Mouse (Mus musculus): ENCODE measurements around the gene Gar1. TPM values are rescaled to one million over a fixed set of nuclear protein-coding genes. Genes with fewer than 3 reads are reported as not detected.

Gene Gar1
- polyA plus RNA-seq, 1 experiment from 2014 or later: 102 TPM

DNA sequence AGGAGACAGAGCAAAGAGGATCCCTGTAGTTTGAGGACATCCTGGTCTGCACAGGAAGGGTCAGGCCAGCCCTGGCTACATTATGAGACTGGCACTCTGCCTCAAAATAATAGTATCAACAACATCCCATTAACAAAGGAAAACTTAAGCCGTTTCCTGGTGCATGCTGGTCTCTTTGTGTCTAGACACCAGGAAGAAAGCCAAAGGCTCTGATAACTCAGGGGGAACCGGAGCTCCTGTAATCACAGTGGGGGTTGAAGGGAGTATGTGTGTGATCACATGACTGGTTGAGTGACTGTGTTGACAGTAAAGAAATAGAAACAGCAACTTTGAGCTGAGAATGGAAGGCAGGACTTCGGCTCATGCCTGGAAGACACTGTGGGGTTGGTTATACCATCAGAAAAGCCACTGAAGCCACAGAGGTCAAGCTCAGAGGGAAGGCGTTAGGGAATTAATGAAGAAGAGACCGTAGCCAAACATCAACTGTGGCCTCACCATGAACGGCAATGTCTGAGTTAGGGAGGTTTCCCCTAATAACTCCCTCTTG, 4.3 kb upstream of the Gar1 start, which contains the start of gene Cfi:
Gene Cfi (plus strand): TSS at position 497 of the 547 bp plus-strand sequence.
- Histone ChIP-seq H3K27me3 (0 out of 2 replicates have a peak, but pooled peaks cover 2% of the 10 kb centered on the region), H3K4me3 (replicated peaks) (no peak within 1 kb of the TSS), H3K9me3 (no peaks in the 10 kb centered on the region), H3K4me2 (no peak within 1 kb of the TSS), H3K9ac (no peak within 1 kb of the TSS), H3K27ac (no peak within 1 kb of the TSS), H3K36me3 (replicated peaks) (no peaks in the 10 kb centered on the region), H3K4me1 (0 out of 2 replicates have a peak, but pooled peaks cover 3% of the 10 kb centered on the region)
- no peak for ATAC-seq (ENCODE audit: low FRiP score)
- WGBS: 75% methylated on average over 6 of the region's 6 CpGs

DNA sequence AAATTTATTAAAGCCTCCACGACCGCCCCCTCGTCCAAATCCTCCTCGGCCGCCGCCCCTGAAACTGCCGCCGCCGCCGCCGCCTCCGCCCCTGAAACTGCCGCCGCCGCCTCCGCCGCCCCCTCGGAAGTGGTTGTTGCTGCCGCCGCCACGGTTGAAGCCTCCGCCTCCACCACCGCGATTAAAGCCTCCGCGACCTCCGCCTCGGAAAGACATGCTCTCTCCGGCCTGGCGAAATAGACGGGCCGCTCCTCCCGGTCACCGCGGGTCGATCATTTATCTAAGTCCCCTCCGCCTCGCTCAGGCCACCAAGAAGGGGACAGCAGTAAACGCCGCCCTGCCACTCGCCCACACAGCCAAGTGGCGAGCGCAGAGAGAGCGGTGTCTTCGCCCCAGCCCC, 570 bp downstream of the Gar1 start:
- 0 out of 2 replicates have a peak, but pooled peaks cover 2% of the 10 kb centered on the region for H3K27me3 ChIP-seq
- H3K36me3 ChIP-seq (replicated peaks): peaks cover 20% of the 10 kb centered on the region
- H3K4me3 ChIP-seq (replicated peaks): peak overlapping the region; percentile 80
- H3K9ac ChIP-seq: peak overlapping the region; percentile 72
- H3K27ac ChIP-seq: peak overlapping the region; percentile 89
- ATAC-seq (ENCODE audit: low FRiP score): no peak
- H3K4me2 ChIP-seq: peak overlapping the region; percentile 80
- H3K4me1 ChIP-seq: peaks cover 17% of the 10 kb centered on the region
- no peaks in the 10 kb centered on the region for H3K9me3 ChIP-seq
- under 1% methylated on average over 43 of the region's 45 CpGs for WGBS

DNA sequence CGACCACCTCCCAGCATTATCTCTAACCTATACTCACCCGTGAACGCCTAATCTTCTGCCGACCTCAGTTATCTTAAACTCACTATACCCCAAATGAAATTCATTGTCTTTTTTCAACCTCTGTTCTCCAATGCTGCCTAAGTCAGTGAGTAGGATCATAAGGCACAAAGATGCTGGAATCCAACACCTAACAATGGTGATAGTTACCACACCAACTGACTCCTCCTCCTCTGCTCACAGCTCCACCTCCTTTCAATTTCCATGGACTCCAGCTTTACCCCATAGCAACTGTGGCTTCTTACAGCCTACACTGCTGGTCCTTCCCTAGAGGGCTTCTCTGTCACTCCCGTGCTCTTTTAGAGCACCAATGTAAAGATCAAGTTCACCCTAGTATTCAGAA, 3.5 kb downstream of the Gar1 start:
- Histone ChIP-seq H3K36me3 (replicated peaks) (peaks cover 47% of the 10 kb centered on the region), H3K27me3 (no peaks in the 10 kb centered on the region)

DNA sequence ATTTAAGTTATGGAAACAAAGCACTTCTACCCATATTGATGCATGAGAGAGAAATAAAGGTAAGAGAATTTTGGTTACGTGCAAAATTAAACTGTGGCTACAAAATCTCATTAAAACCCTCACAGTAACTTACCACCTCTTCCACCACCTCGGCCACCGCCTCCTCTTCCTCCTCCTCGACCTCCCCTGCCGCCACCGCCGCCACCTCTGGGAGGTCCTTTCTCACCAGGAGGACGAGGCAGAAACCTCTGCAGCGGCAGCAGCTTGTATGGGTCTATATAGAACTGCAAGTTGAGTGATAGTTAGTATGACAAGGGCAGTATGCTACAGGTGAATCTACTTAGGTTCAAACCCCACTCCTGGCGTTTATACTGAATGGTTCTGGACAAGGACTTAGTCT, 4.5 kb downstream of the Gar1 start:
- no peak overlapping the region for H3K4me3 ChIP-seq (replicated peaks)
- no peak overlapping the region for H3K9ac ChIP-seq
- no peaks in the 10 kb centered on the region for H3K9me3 ChIP-seq
- no peak overlapping the region for H3K27ac ChIP-seq
- peaks cover 48% of the 10 kb centered on the region for H3K36me3 ChIP-seq (replicated peaks)
- no peaks in the 10 kb centered on the region for H3K27me3 ChIP-seq
- H3K4me1 ChIP-seq: peaks cover 20% of the 10 kb centered on the region
- ATAC-seq (ENCODE audit: low FRiP score): no peak
- no peak overlapping the region for H3K4me2 ChIP-seq
- WGBS: 94% methylated on average over 10 of the region's 10 CpGs

More for the DNA sequence above, 3.5 kb downstream of the Gar1 start:
- no peak overlapping the region for H3K9ac ChIP-seq
- H3K4me2 ChIP-seq: no peak overlapping the region
- H3K9me3 ChIP-seq: no peaks in the 10 kb centered on the region
- ATAC-seq (ENCODE audit: low FRiP score): no peak
- 95% methylated on average over 5 of the region's 5 CpGs for WGBS
- H3K4me3 ChIP-seq (replicated peaks): no peak overlapping the region
- H3K27ac ChIP-seq: no peak overlapping the region
- peaks cover 17% of the 10 kb centered on the region for H3K4me1 ChIP-seq

DNA sequence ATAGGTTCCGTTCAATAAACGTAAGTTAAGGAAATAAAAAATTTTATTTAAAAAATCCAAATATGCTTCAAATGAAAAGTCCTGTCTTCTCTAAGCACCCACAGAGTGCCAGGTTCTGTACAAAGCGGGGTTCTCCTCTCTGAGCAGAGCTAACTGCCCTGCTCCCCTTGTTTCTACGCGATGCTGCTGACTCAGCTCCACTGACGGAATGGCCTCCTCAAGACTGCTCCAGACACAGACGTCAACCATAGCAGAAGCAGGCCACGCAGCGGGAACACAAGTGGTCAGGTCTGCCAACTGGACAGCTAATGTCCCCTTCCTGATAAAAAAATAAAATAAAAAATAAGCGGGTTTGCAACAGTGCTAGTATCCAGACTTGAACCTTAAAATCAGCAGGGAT, 6.3 kb downstream of the Gar1 start:
- Histone ChIP-seq H3K9me3 (no peaks in the 10 kb centered on the region), H3K4me3 (replicated peaks) (no peak overlapping the region), H3K4me2 (no peak overlapping the region), H3K27me3 (no peaks in the 10 kb centered on the region), H3K4me1 (peaks cover 14% of the 10 kb centered on the region), H3K27ac (no peak overlapping the region), H3K9ac (no peak overlapping the region), H3K36me3 (replicated peaks) (peaks cover 48% of the 10 kb centered on the region)
- ATAC-seq (ENCODE audit: low FRiP score): no peak
- 90% methylated on average over 10 of the region's 10 CpGs for WGBS

DNA sequence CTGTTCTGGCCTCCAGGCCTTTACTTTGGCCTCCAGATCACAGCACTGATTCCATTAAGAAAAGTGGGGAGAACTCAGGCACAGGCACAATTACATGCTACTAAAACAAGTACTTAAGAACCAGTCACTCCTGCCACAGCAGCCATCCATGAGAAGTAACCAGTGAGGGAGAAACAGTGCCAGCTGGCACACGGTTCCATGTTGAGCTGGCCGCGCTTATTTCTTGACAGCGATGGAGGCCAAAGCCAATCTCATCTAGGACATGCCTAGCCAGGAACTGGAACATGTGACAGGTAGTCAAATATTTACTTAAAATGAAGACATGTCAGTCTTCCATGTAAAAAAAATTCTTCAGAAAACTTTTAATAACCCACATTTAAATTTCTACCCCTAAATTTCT, 7.0 kb downstream of the Gar1 start:
- H3K27ac ChIP-seq: no peak overlapping the region
- WGBS: 93% methylated on average over 4 of the region's 4 CpGs

DNA sequence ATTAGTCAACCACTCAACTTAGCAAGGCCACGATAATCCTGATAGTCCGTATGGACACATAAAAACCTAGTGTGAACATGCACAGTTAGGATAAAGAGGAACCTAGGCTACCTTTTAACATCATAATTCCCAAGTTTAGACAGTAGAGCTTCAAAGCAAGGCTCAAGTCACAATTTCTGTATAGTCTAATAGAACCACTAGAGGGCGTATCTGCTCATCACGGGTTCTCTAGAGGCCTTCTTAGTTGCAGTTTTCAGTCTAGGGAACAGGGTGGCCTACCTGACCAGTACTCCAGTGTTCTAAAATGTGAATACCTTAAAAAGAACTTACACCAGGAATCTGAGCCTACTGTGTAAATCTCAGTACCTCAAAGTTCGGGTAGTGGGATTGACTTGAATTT, 7.9 kb downstream of the Gar1 start:
- Histone ChIP-seq H3K4me2 (no peak overlapping the region), H3K27me3 (no peaks in the 10 kb centered on the region), H3K9ac (no peak overlapping the region), H3K4me3 (replicated peaks) (no peak overlapping the region), H3K36me3 (replicated peaks) (peaks cover 45% of the 10 kb centered on the region), H3K27ac (no peak overlapping the region), H3K4me1 (peaks cover 4% of the 10 kb centered on the region; the same call in 1 of the 2 replicates), H3K9me3 (no peaks in the 10 kb centered on the region)
- WGBS: 56% methylated on average over 5 of the region's 5 CpGs
- no peak; the same call in 1 of the 2 replicates for ATAC-seq (ENCODE audit: low FRiP score)

More for the DNA sequence above, 7.0 kb downstream of the Gar1 start:
- Histone ChIP-seq H3K4me3 (replicated peaks) (no peak overlapping the region), H3K36me3 (replicated peaks) (peaks cover 48% of the 10 kb centered on the region), H3K4me2 (no peak overlapping the region), H3K4me1 (peaks cover 7% of the 10 kb centered on the region), H3K9me3 (no peaks in the 10 kb centered on the region), H3K9ac (no peak overlapping the region), H3K27me3 (no peaks in the 10 kb centered on the region)
- ATAC-seq (ENCODE audit: low FRiP score): no peak

DNA sequence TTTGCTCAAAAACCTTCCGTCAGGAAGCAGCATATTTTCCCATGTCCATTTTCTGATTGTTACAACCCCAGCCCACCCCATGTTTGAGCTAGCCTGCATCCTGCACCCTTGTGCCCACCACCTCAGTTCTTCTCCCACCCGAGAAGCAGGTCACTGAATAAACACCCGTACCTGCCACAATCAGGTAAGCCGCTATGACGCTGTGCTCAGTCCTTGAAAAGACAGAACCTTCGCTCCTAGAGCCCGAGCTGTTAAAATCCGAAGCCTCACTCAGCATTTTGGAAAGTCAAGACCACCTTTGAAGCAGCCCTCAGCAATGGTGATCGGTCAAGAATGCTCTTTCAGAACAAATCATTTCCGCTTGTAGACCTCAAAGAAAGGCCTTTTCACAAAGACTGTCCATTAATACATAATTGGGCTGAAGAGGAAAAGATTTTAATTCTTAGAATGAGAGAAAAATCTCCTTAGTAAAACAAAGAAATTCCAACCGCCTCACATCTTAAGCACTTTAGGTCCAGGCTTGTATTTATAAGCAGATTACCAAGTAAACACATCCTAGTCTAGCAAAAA, 8.9 kb downstream of the Gar1 start, which contains the start of gene Rrh:
Gene Rrh (minus strand): TSS at position 382 of the 570 bp plus-strand sequence.
- no peak within 1 kb of the TSS for H3K9ac ChIP-seq
- H3K4me3 ChIP-seq (replicated peaks): no peak within 1 kb of the TSS
- peaks cover 4% of the 10 kb centered on the region; the same call in 1 of the 2 replicates for H3K4me1 ChIP-seq
- no peak within 1 kb of the TSS for H3K4me2 ChIP-seq
- H3K36me3 ChIP-seq (replicated peaks): peaks cover 37% of the 10 kb centered on the region
- ATAC-seq (ENCODE audit: low FRiP score): no peak
- WGBS: 34% methylated on average over 11 of the region's 11 CpGs
- H3K9me3 ChIP-seq: no peaks in the 10 kb centered on the region
- H3K27me3 ChIP-seq: no peaks in the 10 kb centered on the region
- no peak within 1 kb of the TSS for H3K27ac ChIP-seq

DNA sequence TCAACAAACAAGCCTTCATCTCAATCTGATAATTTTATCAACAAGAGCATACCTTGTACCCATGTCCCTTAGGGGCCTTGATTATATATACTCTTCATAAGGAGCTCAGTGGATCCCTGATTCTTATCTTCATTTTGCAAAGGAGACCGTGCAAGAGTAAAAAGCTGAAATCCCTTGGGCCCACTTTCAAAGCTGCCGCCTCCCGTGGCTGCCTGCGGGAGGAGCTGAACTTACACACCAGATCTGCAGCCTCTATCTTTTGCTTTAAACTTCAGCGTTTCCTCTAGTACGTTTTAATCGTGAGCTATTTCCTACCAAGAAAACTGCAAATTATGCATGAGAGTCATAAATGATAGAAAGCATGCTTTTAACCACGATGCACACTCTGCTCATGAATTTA, 9.5 kb downstream of the Gar1 start:
- 81% methylated on average over 8 of the region's 8 CpGs for WGBS

DNA sequence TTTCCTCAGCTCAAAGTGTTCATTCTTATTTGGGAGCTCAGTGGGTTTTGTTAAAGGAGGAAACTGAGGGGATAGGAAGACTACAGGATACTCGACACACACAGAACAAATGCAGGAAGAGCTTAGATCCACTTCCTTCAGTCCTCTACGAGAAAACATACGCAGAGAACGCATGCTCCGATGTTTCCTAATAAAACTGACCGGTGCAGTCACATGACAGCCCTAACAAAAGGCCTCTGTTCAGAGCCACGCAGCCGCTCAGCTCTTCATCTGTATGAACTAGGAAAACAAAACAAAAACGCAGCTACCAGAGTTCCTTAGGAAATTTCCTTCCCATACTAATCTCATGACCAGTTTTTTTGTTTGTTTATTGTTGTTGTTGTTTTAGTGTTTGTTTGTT, 10.3 kb downstream of the Gar1 start:
- whole genome bisulfite sequencing: 58% methylated on average over 9 of the region's 9 CpGs
- Histone ChIP-seq H3K4me3 (replicated peaks) (no peak overlapping the region), H3K9me3 (no peaks in the 10 kb centered on the region), H3K4me2 (no peak overlapping the region), H3K9ac (no peak overlapping the region), H3K36me3 (replicated peaks) (peaks cover 30% of the 10 kb centered on the region), H3K27me3 (no peaks in the 10 kb centered on the region), H3K27ac (no peak overlapping the region), H3K4me1 (peaks cover 4% of the 10 kb centered on the region; the same call in 1 of the 2 replicates)
- peak; percentile 57; the same call in 1 of the 2 replicates for ATAC-seq (ENCODE audit: low FRiP score)

More for the DNA sequence above, 9.5 kb downstream of the Gar1 start:
- H3K4me3 ChIP-seq (replicated peaks): no peak overlapping the region
- no peaks in the 10 kb centered on the region for H3K9me3 ChIP-seq
- peaks cover 4% of the 10 kb centered on the region; the same call in 1 of the 2 replicates for H3K4me1 ChIP-seq
- H3K4me2 ChIP-seq: no peak overlapping the region
- no peak for ATAC-seq (ENCODE audit: low FRiP score)
- H3K36me3 ChIP-seq (replicated peaks): peaks cover 36% of the 10 kb centered on the region
- H3K27me3 ChIP-seq: no peaks in the 10 kb centered on the region
- no peak overlapping the region for H3K9ac ChIP-seq
- H3K27ac ChIP-seq: no peak overlapping the region

DNA sequence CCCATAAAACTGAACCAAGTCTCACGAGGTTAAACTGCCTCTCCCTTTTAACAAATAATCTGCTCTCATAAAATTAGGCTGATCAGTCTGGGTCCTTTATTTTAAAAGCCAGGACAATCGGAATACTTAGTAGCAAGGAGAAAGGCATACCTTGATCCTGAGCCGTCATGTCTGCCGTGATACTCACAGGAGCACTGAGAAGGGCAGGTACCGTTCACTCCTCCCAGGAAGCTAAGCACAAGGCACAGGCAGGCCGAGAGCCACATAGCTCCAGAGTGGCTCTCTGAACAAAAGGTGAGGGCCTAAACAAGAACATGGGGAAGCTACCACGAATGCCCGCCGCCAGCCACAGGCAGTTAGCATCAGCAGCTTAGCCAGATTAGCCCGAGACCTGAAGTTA, 27.4 kb downstream of the Gar1 start, which contains the start of gene Lrit3:
Gene Lrit3 (minus strand): TSS at position 266 of the 400 bp plus-strand sequence.
- Histone ChIP-seq H3K4me2 (no peak within 1 kb of the TSS), H3K9ac (no peak within 1 kb of the TSS), H3K4me1 (no peaks in the 10 kb centered on the region), H3K36me3 (replicated peaks) (no peaks in the 10 kb centered on the region), H3K27me3 (no peaks in the 10 kb centered on the region), H3K27ac (no peak within 1 kb of the TSS), H3K4me3 (replicated peaks) (no peak within 1 kb of the TSS), H3K9me3 (no peaks in the 10 kb centered on the region)
- ATAC-seq (ENCODE audit: low FRiP score): no peak
- WGBS: 76% methylated on average over 10 of the region's 10 CpGs

DNA sequence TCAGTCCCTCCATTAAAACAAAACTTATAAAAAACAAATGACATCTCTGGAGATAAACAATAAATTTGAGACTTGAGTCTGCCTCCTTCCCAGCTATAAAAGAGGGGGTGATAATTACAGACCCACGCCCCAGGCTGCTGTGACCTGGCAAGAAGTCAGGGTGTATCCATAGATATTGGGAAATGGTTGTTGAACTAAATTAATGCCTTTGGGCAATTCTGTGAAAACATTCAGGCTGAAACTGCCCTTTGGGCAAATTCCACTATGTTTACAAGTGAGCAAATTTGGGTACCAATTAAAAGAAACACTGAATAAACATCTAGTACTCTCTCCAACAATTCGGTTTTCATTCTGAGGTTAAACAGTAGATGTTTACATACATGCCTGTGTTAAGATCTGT, 32.2 kb downstream of the Gar1 start:
- ATAC-seq (ENCODE audit: low FRiP score): no peak
- Histone ChIP-seq H3K36me3 (replicated peaks) (no peaks in the 10 kb centered on the region), H3K9me3 (no peaks in the 10 kb centered on the region), H3K9ac (no peak overlapping the region), H3K27ac (no peak overlapping the region), H3K4me2 (no peak overlapping the region), H3K4me3 (replicated peaks) (no peak overlapping the region), H3K27me3 (no peaks in the 10 kb centered on the region), H3K4me1 (no peaks in the 10 kb centered on the region)
- 82% methylated on average over 2 of the region's 2 CpGs for WGBS

DNA sequence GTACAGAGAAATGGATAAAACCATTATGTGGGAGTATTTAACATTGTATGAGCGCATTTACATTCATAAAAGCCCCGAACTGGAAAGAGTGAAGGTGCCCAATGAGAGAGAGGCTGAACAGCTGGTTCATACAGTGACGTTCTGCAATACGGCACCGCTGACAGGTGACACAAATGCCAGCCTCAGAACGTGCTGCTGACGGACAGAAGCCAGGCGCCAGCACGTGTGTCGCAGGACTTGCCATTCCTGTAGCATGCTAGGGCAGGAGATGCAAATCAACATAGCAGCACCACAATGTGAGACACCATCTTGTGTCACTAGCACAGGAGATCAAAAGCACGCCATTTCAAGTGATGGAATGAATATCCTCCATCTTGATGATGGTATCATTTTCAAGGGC, 32.6 kb downstream of the Gar1 start:
- Histone ChIP-seq H3K27ac (no peak overlapping the region), H3K36me3 (replicated peaks) (no peaks in the 10 kb centered on the region), H3K4me2 (no peak overlapping the region), H3K27me3 (no peaks in the 10 kb centered on the region), H3K4me1 (no peaks in the 10 kb centered on the region), H3K4me3 (replicated peaks) (no peak overlapping the region), H3K9me3 (no peaks in the 10 kb centered on the region), H3K9ac (no peak overlapping the region)
- no peak for ATAC-seq (ENCODE audit: low FRiP score)
- WGBS: 87% methylated on average over 11 of the region's 11 CpGs
